Mouse (Mus musculus) effector memory CD4-positive, alpha-beta T cell, adult 7 months (primary cell): Measurements from ENCODE around the gene Limk2. TPM values are rescaled to one million over a fixed set of nuclear protein-coding genes. Genes with fewer than 3 reads are reported as not detected.

Experiments
- polyA plus RNA-seq: library from polyadenylated mRNA; unstranded; fragments of 100-300 nt; shearing (Covaris generic); gene quantifications from one replicate; pipeline ENCODE4 v1.2.1, GENCODE M21; 2017

Gene Limk2
- polyA plus RNA-seq: 44.7 TPM

DNA sequence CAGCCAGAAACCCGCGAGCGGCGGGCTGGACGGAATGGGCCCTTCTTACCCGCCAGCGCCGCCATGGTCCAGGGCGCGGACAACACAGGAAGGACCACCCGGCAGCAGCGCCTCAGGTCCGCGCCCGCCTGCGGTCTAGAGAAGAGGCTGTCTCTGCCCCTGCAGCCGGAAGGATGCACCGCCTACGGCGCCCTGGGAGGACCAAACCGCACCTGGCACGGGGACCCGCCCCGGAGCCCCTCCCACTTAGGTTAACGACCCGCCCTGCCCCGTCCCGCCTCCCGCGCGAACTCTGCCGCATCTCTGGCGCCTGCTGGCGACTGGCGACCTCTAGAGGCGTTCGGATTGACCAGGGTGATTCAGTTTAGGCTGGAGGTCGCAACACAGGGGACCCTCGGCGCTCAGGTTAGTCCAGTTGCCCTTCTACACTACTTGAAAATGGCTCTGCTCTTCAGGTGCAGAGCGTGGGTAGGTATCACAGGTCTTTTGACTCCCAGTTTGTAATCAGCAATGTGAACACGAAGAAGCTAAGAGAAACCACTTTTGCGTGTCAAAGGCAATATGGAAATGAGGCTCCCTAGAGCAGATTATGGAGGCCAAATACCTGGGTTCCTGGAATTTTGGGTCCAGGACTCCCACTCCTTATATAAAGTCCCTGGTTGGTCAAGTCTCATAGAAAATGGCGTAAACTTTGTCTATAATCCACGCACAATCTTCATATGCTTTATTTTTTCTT, at the start of gene Limk2:
TSS of gene Limk2 (minus strand) at position 193 of the 736 bp plus-strand sequence.

GRCm38 (mm10) chr11:3452167-3452639, 43.2 kb upstream of the Limk2 start, which contains the start of gene Rnf185:
Rnf185 (minus strand) TSS chr11:3452363.

GRCm38 (mm10) chr11:3329891-3330451, 79.0 kb downstream of the Limk2 start, which contains the start of gene Pik3ip1:
Pik3ip1 (plus strand) TSS chr11:3330401.

Other genes with a start within 250 kb of the Limk2 start
- 44.1 TPM for gene Sfi1, start 215.7 kb downstream of the Limk2 start, polyA plus RNA-seq
- gene Eif4enif1, start 206.8 kb downstream of the Limk2 start, polyA plus RNA-seq: 31.4 TPM
- 106 TPM for gene Drg1, start 142.8 kb downstream of the Limk2 start, polyA plus RNA-seq
- 21.6 TPM for gene Patz1, start 120.3 kb downstream of the Limk2 start, polyA plus RNA-seq
- gene Pik3ip1, start 78.8 kb downstream of the Limk2 start, polyA plus RNA-seq: 75.5 TPM
- gene Rnf185, start 43.2 kb upstream of the Limk2 start, polyA plus RNA-seq: 27.0 TPM
- gene Pla2g3, start 79.1 kb upstream of the Limk2 start, polyA plus RNA-seq: 0.24 TPM
- gene Inpp5j, start 95.6 kb upstream of the Limk2 start, polyA plus RNA-seq: 0.22 TPM
- 2.8 TPM for gene Selenom, start 105.5 kb upstream of the Limk2 start, polyA plus RNA-seq
- gene Smtn, start 131.4 kb upstream of the Limk2 start, polyA plus RNA-seq: 0.50 TPM
- gene Morc2a, start 240.0 kb upstream of the Limk2 start, polyA plus RNA-seq: 34.5 TPM